Mouse (Mus musculus) MEL (cell line): ENCODE data around the gene Ivl.

Source experiments
- BHLHE40 ChIP-seq: IDR thresholded peaks from 2 replicates; pipeline ENCODE4 v1.6.1; 2012; ENCODE audit warnings: low read depth, mild to moderate bottlenecking, inconsistent platforms, low read length, improper control_type of control experiment, borderline replicate concordance
- CTCF ChIP-seq, 3 experiments: IDR thresholded peaks in 2 of 3; conservative IDR thresholded peaks in 1 of 3; 2 replicates each; pipeline ENCODE4 v1.5.1; 2011 to 2012; ENCODE audit warnings: low read length in 3 of 3, low read depth in 2 of 3, mild to moderate bottlenecking in 2 of 3, improper control_type of control experiment in 1 of 3, inconsistent platforms in 1 of 3, mixed read lengths in 1 of 3, moderate library complexity in 1 of 3; ENCODE audit not compliant: control insufficient read depth in 1 of 3, insufficient read depth in 1 of 3, poor library complexity in 1 of 3, severe bottlenecking in 1 of 3
- E2F4 ChIP-seq: IDR thresholded peaks from 2 replicates; pipeline ENCODE4 v1.6.1; 2011; ENCODE audit warnings: low read depth, low read length, improper control_type of control experiment, borderline replicate concordance
- GATA1 ChIP-seq: IDR thresholded peaks from 2 replicates; pipeline ENCODE4 v1.6.1; 2011; ENCODE audit warnings: low read depth, low read length, improper control_type of control experiment
- MAX ChIP-seq: IDR thresholded peaks from 2 replicates; pipeline ENCODE4 v1.6.1; 2011; ENCODE audit warnings: low read length, improper control_type of control experiment
- MAZ ChIP-seq: IDR thresholded peaks from 2 replicates; pipeline ENCODE4 v1.6.1; 2012; ENCODE audit warnings: low read depth, mild to moderate bottlenecking, inconsistent platforms, low read length, improper control_type of control experiment
- POLR2A ChIP-seq, 2 experiments: IDR thresholded peaks; 2 replicates each; pipeline ENCODE4 v1.6.1; 2011 to 2012; ENCODE audit warnings: low read length in 2 of 2, mild to moderate bottlenecking in 2 of 2, control low read depth in 1 of 2, improper control_type of control experiment in 1 of 2, low read depth in 1 of 2, moderate library complexity in 1 of 2; ENCODE audit not compliant: control insufficient read depth in 1 of 2, insufficient read depth in 1 of 2, poor library complexity in 1 of 2
- TBP ChIP-seq: IDR thresholded peaks from 2 replicates; pipeline ENCODE4 v1.8.0; 2011; ENCODE audit warnings: low read depth, low read length, improper control_type of control experiment
- TCF12 ChIP-seq: IDR thresholded peaks from 2 replicates; pipeline ENCODE4 v1.6.1; 2014; ENCODE audit warnings: low read depth, mild to moderate bottlenecking, inconsistent platforms, low read length, improper control_type of control experiment, moderate library complexity
- ZMIZ1 ChIP-seq: IDR thresholded peaks from 2 replicates; pipeline ENCODE4 v1.6.1; 2012; ENCODE audit warnings: low read depth, mild to moderate bottlenecking, inconsistent platforms, low read length, improper control_type of control experiment, moderate library complexity

- no peak for TF ChIP-seq POLR2A (IDR thresholded peaks at IDR 0.05; ENCODE audit: control insufficient read depth in 1 of 2, insufficient read depth in 1 of 2, low read depth in 1 of 2, low read length in 2 of 2, poor library complexity in 1 of 2)
- no peak for TF ChIP-seq MAX
- TF ChIP-seq TBP: no peak
- no peak for TF ChIP-seq ZMIZ1
- no peak for TF ChIP-seq TCF12
- no peak for TF ChIP-seq MAZ
- no peak for TF ChIP-seq CTCF (IDR thresholded peaks at IDR 0.05 in 2 of 3, conservative IDR thresholded peaks at IDR 0.05 in 1 of 3; ENCODE audit: control insufficient read depth in 1 of 3, insufficient read depth in 1 of 3, low read depth in 2 of 3, low read length in 3 of 3, poor library complexity in 1 of 3, severe bottlenecking in 1 of 3)
- TF ChIP-seq E2F4: no peak
- no peak for TF ChIP-seq GATA1
- no peak for TF ChIP-seq BHLHE40
Measured at GRCm38 (mm10) chr3:92565418-92565817, 8.1 kb downstream of the Ivl start.
